Mouse (Mus musculus) bone marrow macrophage, adult 2 months (primary cell): ENCODE measurements around the gene Gadd45g. TPM values are rescaled to one million over a fixed set of nuclear protein-coding genes. Genes with fewer than 3 reads are reported as not detected.

ENCODE experiments used
- H3K27ac ChIP-seq: 2 replicates; pipeline ENCODE4 v1.5.1; 2012; ENCODE audit warnings: low read depth, low read length; ENCODE audit not compliant: insufficient read depth
- H3K4me1 ChIP-seq: 2 replicates; pipeline ENCODE4 v1.6.1; 2012; ENCODE audit warnings: low read length; ENCODE audit not compliant: control insufficient read depth, insufficient read depth
- H3K4me3 ChIP-seq: 2 replicates; pipeline ENCODE4 v1.5.1; 2012; ENCODE audit warnings: mild to moderate bottlenecking, low read length, moderate library complexity; ENCODE audit not compliant: insufficient read depth
- CTCF ChIP-seq: IDR thresholded peaks from 2 replicates; pipeline ENCODE4 v1.5.1; 2012; ENCODE audit warnings: low read depth, mild to moderate bottlenecking, low read length, moderate library complexity
- POLR2A ChIP-seq: IDR thresholded peaks from 2 replicates; pipeline ENCODE4 v1.6.1; 2012; ENCODE audit warnings: mild to moderate bottlenecking, low read depth, low read length, borderline replicate concordance
- polyA plus RNA-seq: library from polyadenylated mRNA; stranded (reverse); fragments of >200 nt; gene quantifications from 2 replicates; pipeline ENCODE4 v1.2.4, GENCODE M21; 2012; ENCODE audit not compliant: missing spikeins, insufficient read depth, insufficient read length

Gene Gadd45g
- polyA plus RNA-seq, 1 experiment = 5.5 TPM

DNA sequence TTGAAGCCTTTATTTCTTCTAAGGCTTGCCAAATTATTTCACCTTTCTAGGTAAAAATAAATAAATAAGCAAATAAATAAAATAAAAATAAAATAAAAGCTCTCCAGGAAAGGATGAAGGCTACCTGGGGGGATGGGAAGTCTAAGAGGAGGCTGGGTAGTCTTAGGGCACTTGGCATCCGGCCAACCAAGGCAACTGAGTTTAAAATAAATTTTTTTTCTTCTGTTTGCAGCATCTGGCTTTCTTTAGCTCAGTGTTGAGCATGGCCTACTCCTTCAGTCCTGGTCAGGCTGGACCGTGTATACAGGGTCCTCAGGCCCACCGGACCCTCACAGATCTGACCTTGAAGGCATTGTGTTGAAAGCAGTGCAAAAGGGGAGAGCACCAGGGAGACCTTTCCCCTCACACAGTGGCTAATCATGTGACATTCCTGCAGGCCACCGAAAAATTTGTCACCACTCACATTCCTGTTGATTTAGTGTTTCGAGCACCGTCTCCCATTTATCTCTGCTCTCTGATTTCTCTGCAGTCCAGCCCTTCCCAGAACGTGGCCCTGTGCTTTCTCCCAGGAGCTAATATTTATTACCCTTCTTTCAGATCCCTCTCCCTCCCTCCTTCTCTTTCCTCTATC is 6.2 kb downstream of the Gadd45g start:
- TF ChIP-seq CTCF (no peak), POLR2A (no peak)
- Histone ChIP-seq H3K27ac (no peak overlapping the region), H3K4me1 (peaks cover 27% of the 10 kb centered on the region), H3K4me3 (no peak overlapping the region)

DNA sequence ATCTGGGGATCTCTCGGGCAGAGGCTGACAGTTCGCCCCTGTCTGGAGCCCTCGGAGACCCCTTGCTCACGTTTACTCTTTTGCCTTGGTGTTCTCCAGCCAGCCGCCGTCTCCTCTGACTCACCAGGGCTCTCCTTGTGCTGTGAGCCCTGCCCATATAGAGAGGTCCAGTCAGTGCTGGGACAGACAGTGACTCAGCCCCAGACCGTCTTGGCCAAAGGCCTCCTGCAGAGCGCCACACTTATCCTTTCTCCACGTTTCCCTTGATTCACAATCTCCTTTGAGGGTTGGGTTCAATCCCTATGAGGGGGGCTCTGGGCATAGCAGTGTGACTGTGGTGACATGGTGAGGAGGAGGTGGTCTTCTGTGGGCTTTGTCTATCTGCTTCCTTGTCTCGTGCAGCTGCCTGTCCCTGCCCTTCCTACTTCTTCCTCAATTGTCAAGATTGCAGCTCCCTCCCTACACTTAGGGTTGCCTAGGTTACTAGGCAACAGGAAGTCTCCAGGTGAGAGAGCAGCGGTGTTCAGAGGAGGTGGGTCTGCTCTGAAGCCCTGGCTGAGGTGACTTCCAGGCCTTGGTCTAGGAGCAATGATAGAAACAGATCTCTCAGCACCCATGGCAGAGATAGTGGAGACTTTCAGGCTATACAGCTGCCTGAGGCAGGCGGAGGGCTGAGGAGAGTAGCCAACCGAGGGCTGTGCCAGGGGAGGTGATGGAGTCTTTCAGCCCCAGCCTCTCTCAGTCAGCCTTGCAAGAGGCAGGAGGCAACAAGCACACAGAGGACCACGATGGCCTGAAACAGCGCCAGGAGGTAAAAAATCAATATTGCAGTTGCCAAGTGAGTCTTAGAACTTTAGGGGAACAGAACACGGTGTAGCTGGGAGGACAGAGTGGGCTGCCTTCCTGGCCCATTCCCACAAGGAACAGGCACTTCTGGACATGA is 7.1 kb downstream of the Gadd45g start:
- no peak overlapping the region for H3K4me3 ChIP-seq
- H3K27ac ChIP-seq = no peak overlapping the region
- TF ChIP-seq POLR2A (no peak), CTCF (no peak)
- peaks cover 27% of the 10 kb centered on the region for H3K4me1 ChIP-seq

DNA sequence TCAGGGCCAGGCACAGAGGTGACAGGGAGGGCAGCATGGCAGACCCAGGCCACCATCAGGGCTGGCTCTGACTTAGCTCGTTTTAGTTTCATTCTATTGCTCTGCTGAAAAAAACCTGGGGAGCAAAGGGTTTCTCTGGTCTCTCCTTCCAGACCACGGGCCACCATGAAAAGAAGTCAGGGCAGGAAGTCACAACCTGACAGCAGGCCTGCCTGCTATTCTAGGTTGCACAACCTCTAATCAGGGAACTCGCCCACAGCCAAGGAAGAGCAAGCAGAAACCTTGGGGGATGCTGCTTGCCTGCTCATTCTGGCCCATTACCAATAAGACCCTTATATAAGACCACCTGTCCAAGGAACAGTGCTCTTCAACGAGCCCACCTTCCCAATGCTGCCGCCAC is 9.1 kb downstream of the Gadd45g start:
- Histone ChIP-seq H3K4me1 (peaks cover 18% of the 10 kb centered on the region), H3K27ac (no peak overlapping the region), H3K4me3 (no peak overlapping the region)
- TF ChIP-seq CTCF (no peak), POLR2A (no peak)

DNA sequence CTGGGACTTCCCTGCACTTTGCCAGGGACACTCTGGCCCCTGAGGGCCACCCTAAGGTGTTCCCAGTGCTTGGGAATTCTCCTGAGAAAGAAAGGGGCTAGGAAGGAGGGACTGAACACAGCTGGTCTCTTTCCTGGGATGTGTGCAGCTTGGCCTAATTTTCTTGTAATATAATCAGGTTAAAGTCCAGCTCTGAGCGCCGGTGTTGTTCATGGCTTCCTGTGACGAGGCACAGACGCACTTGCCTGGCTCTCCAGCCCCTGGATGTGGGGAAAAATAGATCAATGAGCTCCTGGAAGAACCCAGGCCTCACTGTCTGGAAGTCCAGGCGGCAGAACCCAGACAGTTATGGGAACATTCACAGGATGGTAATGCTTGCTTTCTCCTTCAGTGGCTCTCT is 10.7 kb downstream of the Gadd45g start:
- Histone ChIP-seq H3K4me1 (peaks cover 18% of the 10 kb centered on the region), H3K4me3 (no peak overlapping the region), H3K27ac (no peak overlapping the region)
- no peak for TF ChIP-seq POLR2A
- TF ChIP-seq CTCF = no peak

DNA sequence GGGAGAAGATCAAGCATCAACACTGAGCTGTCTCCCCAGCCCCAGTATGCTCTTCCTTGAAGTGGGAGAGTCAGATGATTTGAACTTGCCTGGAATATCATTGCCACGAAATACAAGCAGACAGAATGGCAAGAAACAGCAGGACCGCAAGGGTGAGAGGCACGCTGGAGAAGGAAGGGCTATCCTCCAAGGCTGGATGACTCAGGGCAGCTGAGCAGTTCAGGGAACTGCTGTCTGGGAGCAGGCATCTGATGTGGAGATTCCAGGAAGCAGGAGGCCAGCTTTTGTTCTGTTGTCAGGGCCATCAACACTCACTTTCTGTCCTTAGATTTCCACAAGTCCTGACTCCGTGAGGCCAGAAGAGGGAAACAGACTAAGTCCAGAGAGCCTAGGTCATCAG is 12.0 kb downstream of the Gadd45g start:
- TF ChIP-seq POLR2A = no peak
- no peak for TF ChIP-seq CTCF
- no peak overlapping the region for H3K4me3 ChIP-seq
- peaks cover 9% of the 10 kb centered on the region for H3K4me1 ChIP-seq
- no peak overlapping the region for H3K27ac ChIP-seq

DNA sequence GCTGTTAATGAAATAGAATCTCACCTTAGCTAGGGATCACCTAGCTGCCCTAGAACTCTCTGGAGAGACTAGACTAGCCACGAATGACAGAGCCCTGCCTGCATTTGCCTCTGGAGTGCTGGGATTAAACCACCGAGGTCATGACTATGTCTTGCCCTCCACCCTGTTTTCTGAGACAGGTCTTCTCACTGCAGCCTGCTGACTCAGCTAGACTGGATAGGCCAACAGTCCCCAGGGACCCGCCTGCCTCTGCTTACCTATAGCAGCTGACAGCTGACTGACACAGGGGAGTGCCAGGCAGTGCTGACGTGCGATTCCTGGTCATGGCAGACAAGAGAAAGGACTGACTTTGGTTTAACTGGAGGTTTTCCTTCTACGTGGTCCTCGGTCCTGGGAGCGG is 12.7 kb downstream of the Gadd45g start:
- no peak overlapping the region for H3K4me3 ChIP-seq
- H3K27ac ChIP-seq = no peak overlapping the region
- peaks cover 5% of the 10 kb centered on the region for H3K4me1 ChIP-seq
- TF ChIP-seq CTCF (no peak), POLR2A (no peak)

DNA sequence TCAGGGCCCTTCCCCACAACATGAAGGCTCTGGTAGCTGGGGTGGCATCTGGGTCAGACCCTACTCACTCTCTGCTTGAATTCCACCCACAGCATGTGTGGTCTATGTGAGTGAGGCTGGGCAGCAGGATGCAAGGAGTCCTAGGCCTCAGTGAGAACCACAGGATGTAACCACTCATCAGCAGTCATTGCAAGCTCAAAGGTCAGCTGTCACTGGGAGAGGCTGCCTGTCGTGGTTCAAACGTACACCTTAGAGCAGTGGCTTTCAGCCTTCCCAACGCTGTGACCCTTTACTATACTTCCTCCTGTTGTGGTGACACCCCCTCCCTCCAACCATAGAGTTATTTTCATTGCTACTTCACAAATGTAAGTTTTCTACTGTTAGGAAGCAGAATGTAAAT is 13.3 kb downstream of the Gadd45g start:
- peaks cover 5% of the 10 kb centered on the region for H3K4me1 ChIP-seq
- no peak for TF ChIP-seq POLR2A
- no peak for TF ChIP-seq CTCF
- no peak overlapping the region for H3K4me3 ChIP-seq
- H3K27ac ChIP-seq = no peak overlapping the region

DNA sequence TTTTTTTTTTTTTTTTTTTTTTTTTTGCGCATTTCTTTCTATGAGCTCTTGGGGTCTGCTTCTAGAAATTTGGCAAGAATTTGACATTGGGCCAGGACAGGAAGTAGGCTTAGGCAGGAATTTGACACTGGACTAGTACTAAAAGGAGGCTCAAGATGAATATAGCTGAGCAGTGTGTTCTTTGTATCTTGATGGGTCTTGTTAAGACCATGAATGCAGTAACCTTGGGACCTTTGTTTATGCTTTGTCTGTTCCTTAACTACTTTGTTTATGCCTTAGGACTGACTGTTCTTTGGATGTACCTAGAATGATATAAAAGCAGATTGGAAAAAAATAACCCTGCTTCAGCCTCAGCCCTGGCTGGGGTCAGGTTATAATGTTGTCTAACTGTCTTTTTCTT is 16.3 kb downstream of the Gadd45g start:
- TF ChIP-seq POLR2A = no peak
- TF ChIP-seq CTCF = no peak
- H3K4me1 ChIP-seq = no peaks in the 10 kb centered on the region
- H3K4me3 ChIP-seq = no peak overlapping the region
- no peak overlapping the region for H3K27ac ChIP-seq

DNA sequence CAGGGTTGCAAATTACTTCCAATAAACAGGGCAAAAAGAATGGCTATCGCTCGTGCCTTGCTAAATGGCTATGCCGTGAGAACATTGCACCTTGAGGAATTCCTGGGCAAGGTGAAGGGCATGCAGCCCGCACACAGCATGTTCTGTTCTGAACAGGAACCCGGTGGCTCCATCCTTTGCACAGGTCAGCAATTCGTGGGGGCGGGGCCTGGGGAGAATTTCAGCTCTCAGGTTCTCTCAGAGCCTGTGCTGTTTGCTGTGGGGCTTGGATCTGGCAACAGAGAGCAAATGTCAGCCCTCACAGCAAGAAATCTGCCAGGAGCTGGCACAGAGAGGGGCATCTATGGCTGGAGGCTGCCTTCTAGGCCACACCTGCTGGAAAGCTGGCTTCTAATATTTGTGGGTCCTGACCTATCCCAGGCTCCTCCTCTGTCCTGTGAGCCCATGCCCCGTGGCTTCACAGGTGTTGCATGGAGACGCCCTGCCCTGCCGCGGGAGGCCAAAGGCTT is 19.7 kb downstream of the Gadd45g start:
- no peak overlapping the region for H3K4me3 ChIP-seq
- TF ChIP-seq POLR2A (no peak), CTCF (no peak)
- H3K4me1 ChIP-seq = no peaks in the 10 kb centered on the region
- no peak overlapping the region for H3K27ac ChIP-seq
